Mouse (Mus musculus): ENCODE measurements around the gene Tmem205.

- TF ChIP-seq CTCF (IDR thresholded peaks at IDR 0.05; ENCODE audit: extremely low read depth, insufficient read depth, insufficient read length, insufficient replicate concordance) (no peak), POLR2A (IDR thresholded peaks at IDR 0.05; ENCODE audit: low read depth, low read length) (no peak)
Observed at GRCm38 (mm10) chr9:21944267-21944666, 16.9 kb upstream of the Tmem205 start.

All from spleen, adult 2 months (tissue).